Mouse (Mus musculus) ES-E14 (cell line): ENCODE data around the gene Pdx1. TPM values are rescaled to one million over a fixed set of nuclear protein-coding genes. Genes with fewer than 3 reads are reported as not detected.

Experiments used
- DNase-seq: peaks from one replicate; pipeline ENCODE4 v3.0.0-alpha.2; 2013; ENCODE audit warnings: low read depth, low spot score
- H3K27ac ChIP-seq: 2 replicates; pipeline ENCODE4 v1.5.1; 2012; ENCODE audit warnings: low read depth, mild to moderate bottlenecking, low read length, moderate library complexity, mixed read lengths; ENCODE audit not compliant: poor library complexity, insufficient read depth, severe bottlenecking
- H3K36me3 ChIP-seq: 2 replicates; pipeline ENCODE4 v1.6.1; 2012; ENCODE audit warnings: mild to moderate bottlenecking, low read length, moderate library complexity, mixed read lengths; ENCODE audit not compliant: control insufficient read depth, poor library complexity, insufficient read depth, severe bottlenecking
- H3K4me1 ChIP-seq, 2 experiments: fragments of 150-350 bp in 1 of 2; sonication (generic) in 1 of 2; 2 replicates each; pipeline ENCODE4 v1.6.1; 2012; ENCODE audit warnings: low read length in 2 of 2, mild to moderate bottlenecking in 1 of 2, mixed read lengths in 1 of 2; ENCODE audit not compliant: control insufficient read depth in 2 of 2, insufficient read depth in 2 of 2, poor library complexity in 1 of 2
- H3K4me3 ChIP-seq, 2 experiments: fragments of 150-350 bp in 1 of 2; sonication (generic) in 1 of 2; 2 replicates each; pipeline ENCODE4 v1.5.1; 2012; ENCODE audit warnings: low read length in 2 of 2, low read depth in 1 of 2, mild to moderate bottlenecking in 1 of 2, mixed read lengths in 1 of 2; ENCODE audit not compliant: insufficient read depth in 1 of 2, poor library complexity in 1 of 2, severe bottlenecking in 1 of 2
- H3K9ac ChIP-seq: 2 replicates; pipeline ENCODE4 v1.6.1; 2012; ENCODE audit warnings: low read depth, mild to moderate bottlenecking, low read length, mixed read lengths; ENCODE audit not compliant: poor library complexity, insufficient read depth, severe bottlenecking
- H3K9me3 ChIP-seq: fragments of 150-350 bp; sonication (generic); 2 replicates; pipeline ENCODE4 v1.6.1; 2012; ENCODE audit warnings: low read depth, mild to moderate bottlenecking, low read length; ENCODE audit not compliant: control insufficient read depth, insufficient read depth
- CHD2 ChIP-seq: IDR thresholded peaks from 2 replicates; pipeline ENCODE4 v1.6.1; 2014; ENCODE audit warnings: mild to moderate bottlenecking, low read depth, low read length, inconsistent platforms
- HCFC1 ChIP-seq: IDR thresholded peaks from 2 replicates; pipeline ENCODE4 v1.6.1; 2012; ENCODE audit warnings: low read length, inconsistent platforms, borderline replicate concordance; ENCODE audit not compliant: insufficient read depth
- MAFK ChIP-seq: IDR thresholded peaks from 2 replicates; pipeline ENCODE4 v1.6.1; 2014; ENCODE audit warnings: mild to moderate bottlenecking, low read depth, low read length, inconsistent platforms; ENCODE audit not compliant: insufficient read depth
- ZC3H11A ChIP-seq: IDR thresholded peaks from 2 replicates; pipeline ENCODE4 v1.6.1; 2012; ENCODE audit warnings: low read depth, mild to moderate bottlenecking, inconsistent platforms, low read length, borderline replicate concordance
- ZNF384 ChIP-seq: IDR thresholded peaks from 2 replicates; pipeline ENCODE4 v1.6.1; 2012; ENCODE audit warnings: low read depth, low read length, inconsistent platforms
- in situ Hi-C, 2 experiments: fragments of 600-800 bp; cut with MboI; formaldehyde crosslinking; loops; one replicate each; pipeline ENCODE4 v1.15.1; 2025; ENCODE audit warnings: low sequenced_read_pairs in 2 of 2, inconsistent platforms in 1 of 2; ENCODE audit not compliant: unreplicated experiment in 2 of 2
- total RNA-seq: library from RNA; depleted of rRNA; stranded (reverse); fragments of 300-350 nt; gene quantifications from 2 replicates; pipeline ENCODE4 v1.2.3, GENCODE M21; 2012

Gene Pdx1
- total RNA-seq, 1 experiment, result 0.09 TPM

DNA sequence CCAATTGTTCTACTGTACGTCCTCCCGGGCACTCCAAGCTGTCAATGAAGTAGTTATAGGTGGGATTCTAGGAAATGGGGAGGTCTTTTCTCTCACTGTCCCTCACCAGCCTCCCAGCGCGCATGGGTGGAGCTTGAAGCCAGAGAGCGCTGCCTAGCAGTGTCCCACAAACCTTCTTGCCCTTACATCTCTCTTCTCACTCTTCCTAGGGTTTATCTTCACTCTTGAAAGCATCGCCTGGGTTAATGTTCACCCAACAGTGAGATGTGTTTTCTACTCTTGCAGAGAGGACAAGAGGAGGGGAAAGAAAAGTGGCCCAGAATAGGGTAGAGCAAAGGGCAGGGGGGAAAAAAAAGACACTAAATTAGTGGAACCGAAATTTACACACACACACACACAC, 47.6 kb downstream of the Pdx1 start:
- no peak overlapping the region for H3K27ac ChIP-seq
- no peaks in the 10 kb centered on the region for H3K36me3 ChIP-seq
- H3K4me3 ChIP-seq, result no peak overlapping the region
- H3K9me3 ChIP-seq, result no peaks in the 10 kb centered on the region
- DNase-seq, result no peak
- in situ Hi-C loops, result loop anchor here (5.0 to 10.0 kb wide), 4 partner anchors 40 to 405 kb away; no protein-coding TSS in a partner anchor
- H3K4me1 ChIP-seq, result peaks cover 0 to 4% of the 10 kb centered on the region in 2 experiments; a peak in 1 of 4 replicates
- no peak overlapping the region for H3K9ac ChIP-seq
- TF ChIP-seq MAFK (no peak), CHD2 (no peak), ZC3H11A (no peak), ZNF384 (no peak), HCFC1 (no peak)

DNA sequence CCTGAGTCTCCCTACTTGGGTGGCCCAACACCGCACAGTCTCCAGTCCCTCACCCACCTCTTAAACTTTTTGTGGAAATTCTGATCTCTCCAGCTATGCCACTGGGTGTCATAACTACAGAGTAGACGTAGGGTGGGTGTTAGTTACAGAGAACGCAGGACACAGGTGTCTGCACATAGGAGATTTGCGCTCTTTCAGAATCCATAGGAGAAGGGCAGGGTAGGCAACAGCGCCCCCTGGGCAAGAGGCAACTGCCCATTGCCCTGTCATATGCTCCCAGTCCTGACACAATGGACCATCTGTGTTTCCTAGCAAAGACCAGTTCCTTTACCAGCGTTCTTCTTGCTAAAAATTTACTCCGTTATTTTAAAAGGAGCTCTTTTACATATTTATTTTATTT, 48.2 kb downstream of the Pdx1 start:
- Histone ChIP-seq H3K4me1 (peaks cover 0 to 4% of the 10 kb centered on the region in 2 experiments; a peak in 1 of 4 replicates), H3K4me3 (no peak overlapping the region), H3K27ac (no peak overlapping the region), H3K9me3 (no peaks in the 10 kb centered on the region), H3K9ac (no peak overlapping the region), H3K36me3 (no peaks in the 10 kb centered on the region)
- in situ Hi-C loops, result loop anchor here (5.0 to 10.0 kb wide), 4 partner anchors 41 to 406 kb away; no protein-coding TSS in a partner anchor
- DNase-seq, result no peak
- TF ChIP-seq ZC3H11A, result no peak
- TF ChIP-seq MAFK, result no peak
- TF ChIP-seq CHD2, result no peak
- TF ChIP-seq ZNF384, result no peak
- TF ChIP-seq HCFC1, result no peak

DNA sequence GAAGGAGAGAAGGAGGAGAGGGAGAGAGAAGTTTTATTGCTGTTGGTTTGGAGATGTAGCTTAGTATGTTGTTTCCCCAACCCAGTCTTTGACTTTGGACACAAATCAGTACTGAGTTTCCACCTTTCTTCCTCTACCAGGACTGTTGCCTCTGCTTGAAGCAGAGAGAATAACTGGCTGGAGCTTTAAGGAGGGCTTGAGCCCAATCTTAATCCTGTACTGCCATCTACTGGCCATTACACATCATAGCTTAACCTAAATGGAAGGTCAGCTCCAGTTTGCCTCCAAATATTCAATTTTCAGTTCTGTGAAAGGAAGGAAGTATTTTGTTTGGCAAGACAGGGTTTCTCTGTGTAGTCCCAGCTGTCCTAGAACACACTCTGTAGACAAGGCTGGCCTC, 49.9 kb downstream of the Pdx1 start:
- no peak for TF ChIP-seq CHD2
- TF ChIP-seq MAFK, result no peak
- no peak for TF ChIP-seq HCFC1
- peak; percentile 78 for TF ChIP-seq ZC3H11A
- TF ChIP-seq ZNF384, result no peak
- Histone ChIP-seq H3K4me3 (no peak overlapping the region), H3K27ac (no peak overlapping the region), H3K9ac (no peak overlapping the region), H3K36me3 (no peaks in the 10 kb centered on the region), H3K9me3 (no peaks in the 10 kb centered on the region), H3K4me1 (peaks cover 0 to 4% of the 10 kb centered on the region in 2 experiments; a peak in 1 of 4 replicates)
- peak; percentile 52 for DNase-seq
- in situ Hi-C loops, result loop anchor here (5.0 to 10.0 kb wide), 5 partner anchors 42 to 615 kb away; no protein-coding TSS in a partner anchor

DNA sequence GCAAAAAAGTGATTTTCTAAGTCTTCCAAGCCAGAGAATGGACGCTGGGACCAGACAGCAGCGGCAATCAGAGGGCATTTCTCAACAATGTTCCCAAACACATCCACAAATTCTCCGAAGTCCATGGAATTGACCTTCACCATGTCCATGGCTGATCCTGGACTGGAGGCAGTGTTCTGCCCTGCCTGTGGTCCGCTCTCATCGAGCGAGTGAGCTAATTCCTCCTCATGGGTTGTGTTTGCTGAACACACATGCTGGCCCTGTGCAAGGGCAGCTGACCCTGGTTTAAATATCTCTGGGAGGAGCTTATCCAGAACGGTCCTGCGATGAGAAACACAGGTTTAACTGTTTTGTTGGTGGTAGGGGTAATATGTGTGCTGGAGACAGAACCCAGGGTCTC, 52.4 kb downstream of the Pdx1 start, which contains the start of gene Urad:
Gene Urad (minus strand): TSS at position 258 of the 400 bp plus-strand sequence.
- Histone ChIP-seq H3K9me3 (no peaks in the 10 kb centered on the region), H3K4me1 (no peaks in the 10 kb centered on the region), H3K27ac (no peak within 1 kb of the TSS), H3K9ac (no peak within 1 kb of the TSS), H3K4me3 (no peak within 1 kb of the TSS), H3K36me3 (no peaks in the 10 kb centered on the region)
- in situ Hi-C loops, result loop anchor here in 1 of 2 experiments (10.0 kb wide), 1 partner anchor 617 kb away; no protein-coding TSS in a partner anchor
- TF ChIP-seq HCFC1 (no peak), ZC3H11A (no peak), CHD2 (no peak), MAFK (no peak), ZNF384 (no peak)
- DNase-seq, result no peak
